Mouse (Mus musculus) limb, embryonic 12.5 days (tissue): Measurements from ENCODE around the gene Ift172. TPM values are rescaled to one million over a fixed set of nuclear protein-coding genes. Genes with fewer than 3 reads are reported as not detected.
"Not testable (repeated sequence)": the region's sequence is repeated elsewhere in the genome, so short reads cannot be mapped to it uniquely, and the experiment has no call there.

Experiments
- ATAC-seq: fragments of 200-750 bp; cut with Nextera tagmentation; 2 replicates; pipeline ENCODE4 v1.8.0; 2017; ENCODE audit warnings: low read depth, moderate TSS enrichment; ENCODE audit not compliant: insufficient number of reproducible peaks, insufficient read depth, low FRiP score, low TSS enrichment
- H3K27ac ChIP-seq: fragments of 300-500 bp; sonication (generic); 2 replicates; pipeline ENCODE4 v1.5.1; 2016; ENCODE audit warnings: mild to moderate bottlenecking, moderate library complexity
- H3K27me3 ChIP-seq: fragments of 300-500 bp; sonication (generic); 2 replicates; pipeline ENCODE4 v1.6.1; 2016; ENCODE audit warnings: mild to moderate bottlenecking, moderate library complexity
- H3K36me3 ChIP-seq: fragments of 300-500 bp; sonication (generic); 2 replicates; pipeline ENCODE4 v1.6.1; 2016; ENCODE audit warnings: mild to moderate bottlenecking, moderate library complexity
- H3K4me1 ChIP-seq: fragments of 300-500 bp; sonication (generic); replicated peaks from 2 replicates; pipeline ENCODE4 v1.6.1; 2016
- H3K4me2 ChIP-seq: fragments of 300-500 bp; sonication (generic); 2 replicates; pipeline ENCODE4 v1.6.1; 2016; ENCODE audit warnings: mild to moderate bottlenecking, moderate library complexity
- H3K4me3 ChIP-seq: fragments of 300-500 bp; sonication (generic); replicated peaks from 2 replicates; pipeline ENCODE4 v1.5.1; 2016; ENCODE audit warnings: mild to moderate bottlenecking
- H3K9ac ChIP-seq: fragments of 300-500 bp; sonication (generic); replicated peaks from 2 replicates; pipeline ENCODE4 v1.6.1; 2016; ENCODE audit warnings: mild to moderate bottlenecking, moderate library complexity
- H3K9me3 ChIP-seq: fragments of 300-500 bp; sonication (generic); 2 replicates; pipeline ENCODE4 v1.6.1; 2016; ENCODE audit warnings: mild to moderate bottlenecking, moderate library complexity
- WGBS: fragments of 180-500 bp; shearing (Covaris S2); methylation state at CpG from one replicate; pipeline ENCODE4 v1.1.7; 2016; 5-methylcytosine and 5-hydroxymethylcytosine counted together
- polyA plus RNA-seq: library from polyadenylated mRNA; unstranded; fragments of >200 nt; fragmentation: Nextera tagmentation; extraction: Ambion mirVana; gene quantifications from 2 replicates; pipeline ENCODE4 v1.2.1, GENCODE M21; 2016

Ift172 gene
- polyA plus RNA-seq, 1 experiment from 2014 or later = 55.4 TPM

- peaks cover 23% of the 10 kb centered on the region for H3K36me3 ChIP-seq
- H3K4me1 ChIP-seq = peaks cover 11% of the 10 kb centered on the region
- peak within 1 kb of the TSS; percentile 96 for H3K9ac ChIP-seq
- peak; percentile 97 for ATAC-seq
- peak within 1 kb of the TSS; percentile 95 for H3K4me3 ChIP-seq
- H3K27me3 ChIP-seq = no peaks in the 10 kb centered on the region
- WGBS = under 1% methylated on average over 101 of the region's 103 CpGs
- peaks cover 5% of the 10 kb centered on the region; the same call in 1 of the 2 replicates for H3K9me3 ChIP-seq
- peak within 1 kb of the TSS; percentile 90 for H3K4me2 ChIP-seq
- peak within 1 kb of the TSS; percentile 97 for H3K27ac ChIP-seq
Observed at GRCm38 (mm10) chr5:31240637-31241521, 50.0 kb downstream of the Ift172 start, which contains the start of the genes Nrbp1 and Gm9970. Gene Nrbp1, plus strand, starts transcription at chr5:31240864. Gene Gm9970, minus strand, starts transcription at chr5:31241232.

- no peak overlapping the region for H3K27ac ChIP-seq
- 65% methylated on average over 1 of the region's 1 CpGs for WGBS
- 0 out of 2 replicates have a peak, but pooled peaks cover 3% of the 10 kb centered on the region for H3K4me1 ChIP-seq
- H3K36me3 ChIP-seq = no peaks in the 10 kb centered on the region
- no peak overlapping the region for H3K4me2 ChIP-seq
- no peaks in the 10 kb centered on the region for H3K9me3 ChIP-seq
- no peak overlapping the region for H3K9ac ChIP-seq
- H3K4me3 ChIP-seq = no peak overlapping the region
- ATAC-seq = no peak
- no peaks in the 10 kb centered on the region for H3K27me3 ChIP-seq
Observed at GRCm38 (mm10) chr5:31226641-31227040, 64.3 kb downstream of the Ift172 start.

GRCm38 (mm10) chr5:31222696-31223095 lies 68.2 kb downstream of the Ift172 start:
- no peak for ATAC-seq
- H3K27ac ChIP-seq = no peak overlapping the region
- H3K4me1 ChIP-seq = peaks cover 9% of the 10 kb centered on the region; the same call in 1 of the 2 replicates
- no peak overlapping the region for H3K9ac ChIP-seq
- no peak overlapping the region for H3K4me2 ChIP-seq
- no peak overlapping the region for H3K4me3 ChIP-seq
- H3K9me3 ChIP-seq = no peaks in the 10 kb centered on the region
- H3K27me3 ChIP-seq = no peaks in the 10 kb centered on the region
- WGBS = 91% methylated on average over 9 of the region's 9 CpGs
- H3K36me3 ChIP-seq = no peaks in the 10 kb centered on the region

- Histone ChIP-seq H3K27me3 (no peaks in the 10 kb centered on the region), H3K4me2 (peak overlapping the region; percentile 82), H3K9me3 (no peaks in the 10 kb centered on the region), H3K9ac (peak overlapping the region; percentile 88), H3K27ac (peak overlapping the region; percentile 96), H3K4me3 (peak overlapping the region; percentile 95), H3K36me3 (no peaks in the 10 kb centered on the region), H3K4me1 (peaks cover 9% of the 10 kb centered on the region; the same call in 1 of the 2 replicates)
- ATAC-seq = no peak
- WGBS = 13% methylated on average over 11 of the region's 11 CpGs
Observed at GRCm38 (mm10) chr5:31221304-31221945, 69.5 kb downstream of the Ift172 start.

GRCm38 (mm10) chr5:31220448-31221303 lies 70.2 kb downstream of the Ift172 start, which contains the start of gene Ppm1g:
Gene Ppm1g, minus strand, starts transcription at chr5:31220687.
- Histone ChIP-seq H3K9me3 (no peaks in the 10 kb centered on the region), H3K4me1 (peaks cover 9% of the 10 kb centered on the region; the same call in 1 of the 2 replicates), H3K9ac (peak within 1 kb of the TSS; percentile 88), H3K4me2 (peak within 1 kb of the TSS; percentile 82), H3K27ac (peak within 1 kb of the TSS; percentile 96), H3K4me3 (peak within 1 kb of the TSS; percentile 95), H3K27me3 (no peaks in the 10 kb centered on the region), H3K36me3 (no peaks in the 10 kb centered on the region)
- ATAC-seq = peak; percentile 93
- under 1% methylated on average over 70 of the region's 70 CpGs for WGBS

GRCm38 (mm10) chr5:31219911-31220447 lies 70.9 kb downstream of the Ift172 start:
- Histone ChIP-seq H3K27me3 (no peaks in the 10 kb centered on the region), H3K36me3 (no peaks in the 10 kb centered on the region), H3K4me2 (peak overlapping the region; percentile 82), H3K4me3 (peak overlapping the region; percentile 95), H3K27ac (peak overlapping the region; percentile 96), H3K9ac (peak overlapping the region; percentile 88), H3K9me3 (no peaks in the 10 kb centered on the region), H3K4me1 (peaks cover 9% of the 10 kb centered on the region; the same call in 1 of the 2 replicates)
- WGBS = under 1% methylated on average over 40 of the region's 40 CpGs
- peak; percentile 52 for ATAC-seq

GRCm38 (mm10) chr5:31219474-31219873 lies 71.4 kb downstream of the Ift172 start:
- H3K4me3 ChIP-seq = peak overlapping the region; percentile 95
- H3K9ac ChIP-seq = peak overlapping the region; percentile 88
- peaks cover 9% of the 10 kb centered on the region; the same call in 1 of the 2 replicates for H3K4me1 ChIP-seq
- peak overlapping the region; percentile 82 for H3K4me2 ChIP-seq
- no peaks in the 10 kb centered on the region for H3K9me3 ChIP-seq
- ATAC-seq = no peak
- peak overlapping the region; percentile 96; the same call in 1 of the 2 replicates for H3K27ac ChIP-seq
- H3K36me3 ChIP-seq = no peaks in the 10 kb centered on the region
- 2% methylated on average over 11 of the region's 11 CpGs for WGBS
- no peaks in the 10 kb centered on the region for H3K27me3 ChIP-seq

- WGBS = 1% methylated on average over 2 of the region's 2 CpGs
- H3K9me3 ChIP-seq = no peaks in the 10 kb centered on the region
- no peak for ATAC-seq
- peaks cover 9% of the 10 kb centered on the region; the same call in 1 of the 2 replicates for H3K4me1 ChIP-seq
- peak overlapping the region; percentile 82 for H3K4me2 ChIP-seq
- no peaks in the 10 kb centered on the region for H3K36me3 ChIP-seq
- H3K27ac ChIP-seq = no peak overlapping the region
- no peaks in the 10 kb centered on the region for H3K27me3 ChIP-seq
- H3K9ac ChIP-seq = no peak overlapping the region; the same call in 1 of the 2 replicates
- H3K4me3 ChIP-seq = peak overlapping the region; percentile 95
Observed at GRCm38 (mm10) chr5:31219070-31219469, 71.8 kb downstream of the Ift172 start.

- Histone ChIP-seq H3K36me3 (no peaks in the 10 kb centered on the region), H3K9ac (no peak overlapping the region), H3K4me3 (no peak overlapping the region), H3K27ac (no peak overlapping the region), H3K4me1 (peaks cover 9% of the 10 kb centered on the region; the same call in 1 of the 2 replicates), H3K27me3 (no peaks in the 10 kb centered on the region), H3K9me3 (no peaks in the 10 kb centered on the region), H3K4me2 (no peak overlapping the region)
- no peak for ATAC-seq
- WGBS = 61% methylated on average over 7 of the region's 7 CpGs
Observed at GRCm38 (mm10) chr5:31218294-31218693, 72.6 kb downstream of the Ift172 start.

- H3K27ac ChIP-seq, H3K36me3 ChIP-seq, H3K9me3 ChIP-seq, H3K4me2 ChIP-seq, H3K4me3 ChIP-seq, ATAC-seq, H3K9ac ChIP-seq, H3K27me3 ChIP-seq, H3K4me1 ChIP-seq: not testable (repeated sequence)
- 91% methylated on average over 6 of the region's 6 CpGs for WGBS
Observed at GRCm38 (mm10) chr5:31216554-31216953, 74.4 kb downstream of the Ift172 start.
